Mouse (Mus musculus): ENCODE measurements around the gene Gm16381. TPM values are rescaled to one million over a fixed set of nuclear protein-coding genes. Genes with fewer than 3 reads are reported as not detected.
"Not testable (repeated sequence)": the region's sequence is repeated elsewhere in the genome, so short reads cannot be mapped to it uniquely, and the experiment has no call there.

Gm16381 gene
- total RNA-seq (2021): not detected
- long read RNA-seq, experiment 1: 0 reads
- long read RNA-seq, experiment 2: 0 reads

DNA sequence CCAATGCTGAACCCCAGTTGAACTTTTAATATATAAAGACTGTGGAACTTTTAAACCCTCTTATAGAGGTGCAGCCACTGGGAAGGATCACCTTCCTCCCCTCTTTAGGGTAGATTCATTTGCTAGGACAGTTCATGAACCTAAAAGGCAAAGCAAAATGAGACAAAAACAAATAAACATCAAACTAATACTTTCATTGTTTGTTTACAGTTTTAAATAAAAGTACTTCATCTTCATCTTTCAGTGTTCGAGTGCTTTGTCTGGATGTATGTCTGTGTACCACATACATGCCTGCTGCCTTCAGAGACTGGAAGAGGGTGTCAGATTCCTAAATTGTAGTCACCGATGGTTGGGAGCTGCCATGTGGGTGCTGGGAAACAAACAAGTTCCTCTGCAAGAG lies at the start of gene Gm16381:
Gene Gm16381, minus strand, starts transcription at position 101 of the 400 bp plus-strand sequence.
- intact Hi-C loops (cut with DNase I); DNase-seq: not testable (repeated sequence)

DNA sequence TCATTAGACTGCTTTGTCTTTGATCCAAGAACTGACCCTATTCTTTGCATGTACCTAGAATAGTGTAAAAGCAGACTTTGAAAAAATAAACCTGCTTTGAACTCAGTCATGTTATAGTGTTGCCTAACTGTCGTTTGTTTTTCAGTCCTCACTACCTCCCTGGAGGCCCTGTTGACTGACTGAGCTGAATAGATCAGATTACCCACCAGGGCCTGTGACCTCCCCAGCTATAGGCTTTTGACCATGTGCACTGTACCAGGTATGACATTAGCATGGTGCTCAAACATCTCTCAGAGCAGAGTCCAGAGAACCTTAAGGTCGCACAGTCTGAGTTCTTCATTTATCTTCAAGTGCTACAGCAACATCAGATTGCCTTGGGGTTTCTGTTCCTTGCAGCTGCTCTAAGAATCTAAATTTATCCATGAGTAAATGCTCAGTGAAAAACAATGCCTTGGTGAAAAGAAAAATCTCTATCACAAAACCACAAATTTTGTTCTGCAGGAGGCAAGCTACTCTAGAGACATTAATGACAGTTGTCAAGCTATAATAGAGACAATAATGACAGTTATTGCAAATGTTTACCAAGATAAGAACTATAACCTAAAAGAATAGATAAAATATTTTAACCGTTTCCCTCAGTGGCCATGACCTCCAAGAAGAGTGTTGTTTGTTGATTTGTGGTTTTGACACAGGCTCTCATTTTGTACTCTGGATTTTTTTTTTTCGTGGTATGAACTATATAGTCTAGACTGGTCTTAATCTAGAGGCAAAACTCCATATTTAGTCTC lies 8.7 kb upstream of the Gm16381 start:
- intact Hi-C loops (cut with DNase I); DNase-seq: not testable (repeated sequence)

DNA sequence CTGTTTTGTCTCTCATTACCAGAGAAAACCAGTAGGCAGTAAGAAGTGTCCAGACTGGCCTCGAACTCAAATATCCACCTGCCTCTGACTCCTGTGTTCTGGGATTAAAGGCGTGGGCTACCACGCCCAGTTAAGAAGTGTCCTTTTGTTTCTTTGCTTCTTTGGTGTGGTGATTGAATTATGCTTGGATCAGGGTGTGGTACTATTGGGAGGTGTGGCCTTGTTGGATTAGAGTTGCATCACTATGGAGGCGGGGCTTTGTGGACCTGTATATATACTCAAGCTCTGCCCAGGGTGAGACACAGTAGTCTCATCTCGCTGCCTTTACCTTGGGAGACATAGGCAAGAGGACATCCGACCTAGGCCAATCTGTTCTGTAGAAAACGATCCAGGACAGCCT lies 25.9 kb downstream of the Gm16381 start, which contains the start of gene Gm4027:
Gene Gm4027, plus strand, starts transcription at position 301 of the 400 bp plus-strand sequence.
- intact Hi-C loops (cut with DNase I): not testable (repeated sequence)

DNA sequence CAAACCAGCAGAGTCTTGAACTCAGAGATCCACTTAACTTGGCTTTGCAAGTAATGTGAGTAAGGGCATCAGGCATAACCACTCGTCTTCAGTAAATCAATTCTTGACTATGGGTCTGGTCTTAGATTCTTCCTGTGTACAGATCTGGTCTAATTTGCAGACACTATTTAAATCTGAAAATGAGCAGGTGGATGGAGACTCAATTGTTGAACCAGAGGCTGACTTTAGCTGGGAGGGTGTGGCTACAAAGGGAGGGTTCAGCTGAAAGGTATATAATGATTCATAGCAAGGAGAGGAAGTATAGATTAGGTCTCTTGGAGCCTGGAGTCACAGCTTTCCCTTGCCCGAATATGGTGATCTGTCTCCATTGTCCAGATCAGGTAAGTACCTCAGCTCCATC lies 42.0 kb downstream of the Gm16381 start, which contains the start of gene Oog1:
Gene Oog1, plus strand, starts transcription at position 301 of the 400 bp plus-strand sequence.
- DNase-seq; intact Hi-C loops (cut with DNase I): not testable (repeated sequence)

More for the DNA sequence above, 25.9 kb downstream of the Gm16381 start, which contains the start of gene Gm4027:
- not testable (repeated sequence) for DNase-seq

DNA sequence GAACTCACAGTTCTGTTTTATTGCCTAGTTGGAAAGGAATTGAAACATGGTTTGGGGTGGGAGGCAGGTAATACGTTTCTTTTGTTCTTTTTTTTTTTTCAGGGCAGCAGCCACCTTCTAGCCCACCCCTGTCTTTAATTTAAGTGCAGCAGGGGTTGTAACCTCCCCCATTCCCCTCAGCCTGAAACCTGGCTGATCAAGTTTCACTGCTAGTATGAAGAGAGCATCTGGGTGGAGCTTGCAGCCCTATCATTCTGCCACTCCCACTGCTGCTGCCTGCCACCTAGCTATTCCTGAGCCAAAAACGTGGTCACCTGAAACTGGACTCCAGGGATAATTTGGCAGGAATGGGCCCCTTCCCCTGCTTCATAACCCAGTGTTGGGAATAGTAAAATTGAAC lies 43.0 kb downstream of the Gm16381 start:
- DNase-seq; intact Hi-C loops (cut with DNase I): not testable (repeated sequence)

Other genes with a start within 250 kb of the Gm16381 start
- 100 to 1,000 TPM; 139 to 146 TPM for gene Slirp, start 200.7 kb downstream of the Gm16381 start, total RNA-seq (2021)
- gene Alkbh1, start 200.6 kb downstream of the Gm16381 start, total RNA-seq (2021): 1 to 10 TPM; 3.5 to 6.7 TPM
- 10 to 100 TPM; 39.0 to 47.6 TPM for gene Snw1, start 172.3 kb downstream of the Gm16381 start, total RNA-seq (2021)
- gene Gm5788, start 149.9 kb downstream of the Gm16381 start, total RNA-seq (2021): not detected
- not detected for gene Gm8300, start 130.3 kb downstream of the Gm16381 start, total RNA-seq (2021)
- gene Oog1, start 41.9 kb downstream of the Gm16381 start, total RNA-seq (2021): not detected
- not detected for gene Gm4027, start 25.8 kb downstream of the Gm16381 start, total RNA-seq (2021)
- not detected for gene Gm21319, start 131.1 kb upstream of the Gm16381 start, total RNA-seq (2021)
- not detected for gene Gm21936, start 150.9 kb upstream of the Gm16381 start, total RNA-seq (2021)
- not detected for gene BB287469, start 172.0 kb upstream of the Gm16381 start, total RNA-seq (2021)
- not detected for gene Gm2001, start 197.7 kb upstream of the Gm16381 start, total RNA-seq (2021)
- not detected for gene Gm2016, start 229.5 kb upstream of the Gm16381 start, total RNA-seq (2021)

All from gastrocnemius, postnatal 36 days (tissue).